Mouse (Mus musculus) liver, embryonic 15.5 days (tissue): ENCODE data around the gene Lcn10. TPM values are rescaled to one million over a fixed set of nuclear protein-coding genes. Genes with fewer than 3 reads are reported as not detected.
A peak's percentile ranks its signal among the peaks of the same experiment; 100 is the strongest.
"Not testable (repeated sequence)": the region's sequence is repeated elsewhere in the genome, so short reads cannot be mapped to it uniquely, and the experiment has no call there.

Source experiments
- ATAC-seq: fragments of 200-750 bp; cut with Nextera tagmentation; 2 replicates; pipeline ENCODE4 v1.8.0; 2017; ENCODE audit warnings: moderate number of reproducible peaks, mild to moderate bottlenecking, moderate library complexity; ENCODE audit not compliant: insufficient read depth
- H3K27ac ChIP-seq: fragments of 300-500 bp; sonication (generic); replicated peaks from 2 replicates; pipeline ENCODE4 v1.5.1; 2015; ENCODE audit warnings: mild to moderate bottlenecking, inconsistent platforms
- H3K27me3 ChIP-seq: fragments of 300-500 bp; sonication (generic); 2 replicates; pipeline ENCODE4 v1.6.1; 2015; ENCODE audit warnings: mild to moderate bottlenecking, inconsistent platforms
- H3K36me3 ChIP-seq: fragments of 300-500 bp; sonication (generic); replicated peaks from 2 replicates; pipeline ENCODE4 v1.6.1; 2015; ENCODE audit warnings: moderate library complexity, mild to moderate bottlenecking, inconsistent platforms
- H3K4me1 ChIP-seq: fragments of 300-500 bp; sonication (generic); replicated peaks from 2 replicates; pipeline ENCODE4 v1.6.1; 2015; ENCODE audit warnings: inconsistent platforms
- H3K4me2 ChIP-seq: fragments of 300-500 bp; sonication (generic); 2 replicates; pipeline ENCODE4 v1.6.1; 2015; ENCODE audit warnings: moderate library complexity, mild to moderate bottlenecking, inconsistent platforms
- H3K4me3 ChIP-seq: fragments of 300-500 bp; sonication (generic); replicated peaks from 2 replicates; pipeline ENCODE4 v1.5.1; 2015; ENCODE audit warnings: mild to moderate bottlenecking, inconsistent platforms
- H3K9ac ChIP-seq: fragments of 300-500 bp; sonication (generic); 2 replicates; pipeline ENCODE4 v1.6.1; 2015; ENCODE audit warnings: moderate library complexity, mild to moderate bottlenecking, inconsistent platforms
- H3K9me3 ChIP-seq: fragments of 300-500 bp; sonication (generic); replicated peaks from 2 replicates; pipeline ENCODE4 v1.6.1; 2016; ENCODE audit warnings: inconsistent platforms
- WGBS: fragments of 180-500 bp; shearing (Covaris S2); methylation state at CpG from one replicate; pipeline ENCODE4 v1.1.7; 2015; ENCODE audit warnings: mixed read lengths; ENCODE audit not compliant: insufficient replicate concordance; 5-methylcytosine and 5-hydroxymethylcytosine counted together
- polyA plus RNA-seq: library from polyadenylated mRNA; unstranded; fragments of >200 nt; fragmentation: Nextera tagmentation; extraction: Ambion mirVana; gene quantifications from 2 replicates; pipeline ENCODE4 v1.2.1, GENCODE M21; 2015

Lcn10 gene
- polyA plus RNA-seq, 1 experiment from 2014 or later, result not detected

GRCm38 (mm10) chr2:25706643-25707481 is 24.3 kb downstream of the Lcn10 start, which contains the start of gene Bmyc:
Gene Bmyc (plus strand): TSS chr2:25706739.
- WGBS, result under 1% methylated on average over 78 of the region's 78 CpGs
- peak within 1 kb of the TSS; percentile 27; the same call in 1 of the 2 replicates for H3K9ac ChIP-seq

GRCm38 (mm10) chr2:25708121-25708520 is 25.6 kb downstream of the Lcn10 start:
- Histone ChIP-seq H3K9me3 (no peaks in the 10 kb centered on the region), H3K36me3 (no peaks in the 10 kb centered on the region), H3K27me3 (peaks cover 10% of the 10 kb centered on the region), H3K4me3 (no peak overlapping the region), H3K27ac (no peak overlapping the region), H3K4me2 (no peak overlapping the region), H3K9ac (no peak overlapping the region), H3K4me1 (no peaks in the 10 kb centered on the region; the same call in 1 of the 2 replicates)
- WGBS, result 53% methylated on average over 2 of the region's 2 CpGs
- no peak for ATAC-seq

More at GRCm38 (mm10) chr2:25706643-25707481, 24.3 kb downstream of the Lcn10 start, which contains the start of gene Bmyc:
- H3K27me3 ChIP-seq, result peaks cover 10% of the 10 kb centered on the region
- H3K27ac ChIP-seq, result no peak within 1 kb of the TSS
- H3K36me3 ChIP-seq, result no peaks in the 10 kb centered on the region
- ATAC-seq, result peak; percentile 47
- peak within 1 kb of the TSS; percentile 72 for H3K4me2 ChIP-seq
- peak within 1 kb of the TSS; percentile 56 for H3K4me3 ChIP-seq
- no peaks in the 10 kb centered on the region for H3K9me3 ChIP-seq
- no peaks in the 10 kb centered on the region; the same call in 1 of the 2 replicates for H3K4me1 ChIP-seq

- ATAC-seq, H3K36me3 ChIP-seq, H3K4me2 ChIP-seq, H3K9ac ChIP-seq, H3K9me3 ChIP-seq, H3K4me1 ChIP-seq, H3K4me3 ChIP-seq, H3K27ac ChIP-seq: not testable (repeated sequence)
- 57% methylated on average over 1 of the region's 1 CpGs for WGBS
- peaks cover 10% of the 10 kb centered on the region for H3K27me3 ChIP-seq
Measured at GRCm38 (mm10) chr2:25709056-25709455, 26.5 kb downstream of the Lcn10 start.

- H3K9me3 ChIP-seq, H3K4me2 ChIP-seq, H3K27ac ChIP-seq, H3K36me3 ChIP-seq, H3K9ac ChIP-seq, H3K4me3 ChIP-seq, ATAC-seq, H3K4me1 ChIP-seq: not testable (repeated sequence)
- WGBS, result 53% methylated on average over 2 of the region's 2 CpGs
- peaks cover 10% of the 10 kb centered on the region for H3K27me3 ChIP-seq
Measured at GRCm38 (mm10) chr2:25709791-25710190, 27.3 kb downstream of the Lcn10 start.

- 34% methylated on average over 3 of the region's 3 CpGs for WGBS
- ATAC-seq, H3K27ac ChIP-seq: not testable (repeated sequence)
Measured at GRCm38 (mm10) chr2:25711641-25712040, 29.1 kb downstream of the Lcn10 start.

GRCm38 (mm10) chr2:25717222-25717621 is 34.7 kb downstream of the Lcn10 start:
- H3K27ac ChIP-seq, result no peak overlapping the region
- H3K4me2 ChIP-seq, result no peak overlapping the region
- H3K9me3 ChIP-seq, result no peaks in the 10 kb centered on the region
- no peaks in the 10 kb centered on the region for H3K36me3 ChIP-seq
- H3K4me1 ChIP-seq, result no peaks in the 10 kb centered on the region
- no peak for ATAC-seq
- no peaks in the 10 kb centered on the region for H3K27me3 ChIP-seq
- H3K4me3 ChIP-seq, result no peak overlapping the region
- no peak overlapping the region for H3K9ac ChIP-seq

More at GRCm38 (mm10) chr2:25711641-25712040, 29.1 kb downstream of the Lcn10 start:
- H3K4me1 ChIP-seq, H3K9ac ChIP-seq, H3K36me3 ChIP-seq, H3K4me3 ChIP-seq, H3K27me3 ChIP-seq, H3K9me3 ChIP-seq, H3K4me2 ChIP-seq: not testable (repeated sequence)

- no peaks in the 10 kb centered on the region for H3K9me3 ChIP-seq
Measured at GRCm38 (mm10) chr2:25733199-25733930, 50.8 kb downstream of the Lcn10 start.

More at GRCm38 (mm10) chr2:25733199-25733930, 50.8 kb downstream of the Lcn10 start:
- no peak overlapping the region for H3K27ac ChIP-seq
- H3K4me2 ChIP-seq, result no peak overlapping the region
- H3K4me3 ChIP-seq, result no peak overlapping the region
- no peaks in the 10 kb centered on the region for H3K36me3 ChIP-seq
- no peak for ATAC-seq
- 41% methylated on average over 2 of the region's 2 CpGs for WGBS
- H3K27me3 ChIP-seq, result no peaks in the 10 kb centered on the region
- no peak overlapping the region for H3K9ac ChIP-seq
- H3K4me1 ChIP-seq, result no peaks in the 10 kb centered on the region

Other genes with a start within 250 kb of the Lcn10 start
- 0.38 and 1.0 TPM in 2 replicates for gene Clic3, start 225.9 kb upstream of the Lcn10 start, polyA plus RNA-seq
- gene Paxx, start 221.6 kb upstream of the Lcn10 start, polyA plus RNA-seq, result 8.3 and 10.6 TPM in 2 replicates
- gene Ptgds, start 212.7 kb upstream of the Lcn10 start, polyA plus RNA-seq, result 0.23 and 0.38 TPM in 2 replicates
- not detected in 2 replicates for gene Lcn12, start 188.8 kb upstream of the Lcn10 start, polyA plus RNA-seq
- 24.0 and 28.6 TPM in 2 replicates for gene Fbxw5, start 182.0 kb upstream of the Lcn10 start, polyA plus RNA-seq
- gene C8g, start 181.0 kb upstream of the Lcn10 start, polyA plus RNA-seq, result 64.9 and 88.1 TPM in 2 replicates
- 14.1 and 15.1 TPM in 2 replicates for gene Traf2, start 135.8 kb upstream of the Lcn10 start, polyA plus RNA-seq
- gene Edf1, start 124.9 kb upstream of the Lcn10 start, polyA plus RNA-seq, result 186 and 201 TPM in 2 replicates
- 0.32 and 7.7 TPM in 2 replicates for gene Mamdc4, start 107.9 kb upstream of the Lcn10 start, polyA plus RNA-seq
- 31.2 and 36.3 TPM in 2 replicates for gene Phpt1, start 107.5 kb upstream of the Lcn10 start, polyA plus RNA-seq
- gene Ajm1, start 101.0 kb upstream of the Lcn10 start, polyA plus RNA-seq, result 0.03 TPM in 1 of 2 replicates, not detected in the other
- gene Rabl6, start 74.2 kb upstream of the Lcn10 start, polyA plus RNA-seq, result 21.7 and 23.5 TPM in 2 replicates
- 0.05 and 0.06 TPM in 2 replicates for gene Ccdc183, start 65.0 kb upstream of the Lcn10 start, polyA plus RNA-seq
- gene Tmem141, start 60.7 kb upstream of the Lcn10 start, polyA plus RNA-seq, result 8.2 and 9.9 TPM in 2 replicates
- 70.4 and 90.0 TPM in 2 replicates for gene Fcna, start 54.7 kb upstream of the Lcn10 start, polyA plus RNA-seq
- gene Lcn8, start 29.6 kb upstream of the Lcn10 start, polyA plus RNA-seq, result not detected in 2 replicates
- gene Lcn5, start 24.8 kb upstream of the Lcn10 start, polyA plus RNA-seq, result not detected in 2 replicates
- not detected in 2 replicates for gene Lcn6, start 5.9 kb upstream of the Lcn10 start, polyA plus RNA-seq
- gene Obp2a, start 17.3 kb downstream of the Lcn10 start, polyA plus RNA-seq, result not detected in 2 replicates
- gene Bmyc, start 24.0 kb downstream of the Lcn10 start, polyA plus RNA-seq, result 7.5 TPM in 2 replicates
- not detected in 2 replicates for gene Obp2b, start 54.3 kb downstream of the Lcn10 start, polyA plus RNA-seq
- not detected in 2 replicates for gene Lcn3, start 82.8 kb downstream of the Lcn10 start, polyA plus RNA-seq
- gene Lcn11, start 94.3 kb downstream of the Lcn10 start, polyA plus RNA-seq, result not detected in 2 replicates
- gene Gm13539, start 99.5 kb downstream of the Lcn10 start, polyA plus RNA-seq, result not detected in 2 replicates
- not detected in 2 replicates for gene Glt6d1, start 133.1 kb downstream of the Lcn10 start, polyA plus RNA-seq
- gene Lcn9, start 140.4 kb downstream of the Lcn10 start, polyA plus RNA-seq, result not detected in 2 replicates
- gene Sohlh1, start 164.5 kb downstream of the Lcn10 start, polyA plus RNA-seq, result not detected in 2 replicates
- not detected in 2 replicates for gene Kcnt1, start 181.0 kb downstream of the Lcn10 start, polyA plus RNA-seq